Mouse (Mus musculus) liver, embryonic 16.5 days (tissue): ENCODE data around the gene Opcml. TPM values are rescaled to one million over a fixed set of nuclear protein-coding genes. Genes with fewer than 3 reads are reported as not detected.

Experiments used
- ATAC-seq: fragments of 200-750 bp; cut with Nextera tagmentation; 2 replicates; pipeline ENCODE4 v1.8.0; 2017; ENCODE audit warnings: low read depth, mild to moderate bottlenecking, moderate number of reproducible peaks, moderate library complexity
- H3K27ac ChIP-seq: fragments of 300-500 bp; sonication (generic); 2 replicates; pipeline ENCODE4 v1.5.1; 2014; ENCODE audit warnings: mild to moderate bottlenecking, low read length
- H3K27me3 ChIP-seq: fragments of 300-500 bp; sonication (generic); 2 replicates; pipeline ENCODE4 v1.6.1; 2014; ENCODE audit warnings: low read depth, low read length, mixed read lengths; ENCODE audit not compliant: control insufficient read depth, insufficient read depth
- H3K36me3 ChIP-seq: fragments of 300-500 bp; sonication (generic); 2 replicates; pipeline ENCODE4 v1.6.1; 2014; ENCODE audit warnings: mild to moderate bottlenecking; ENCODE audit not compliant: control insufficient read depth, insufficient read depth
- H3K4me1 ChIP-seq: fragments of 300-500 bp; sonication (generic); 2 replicates; pipeline ENCODE4 v1.6.1; 2014; ENCODE audit warnings: low read depth, low read length, mixed read lengths; ENCODE audit not compliant: control insufficient read depth
- H3K4me2 ChIP-seq: fragments of 300-500 bp; sonication (generic); 2 replicates; pipeline ENCODE4 v1.6.1; 2014; ENCODE audit warnings: low read depth, low read length, mixed read lengths
- H3K4me3 ChIP-seq: fragments of 300-500 bp; sonication (generic); 2 replicates; pipeline ENCODE4 v1.5.1; 2014; ENCODE audit warnings: low read depth, mild to moderate bottlenecking, low read length
- H3K9ac ChIP-seq: fragments of 300-500 bp; sonication (generic); 2 replicates; pipeline ENCODE4 v1.6.1; 2014; ENCODE audit warnings: low read depth, low read length
- H3K9me3 ChIP-seq: fragments of 300-500 bp; sonication (generic); replicated peaks from 2 replicates; pipeline ENCODE4 v1.6.1; 2016; ENCODE audit warnings: low read length; ENCODE audit not compliant: control insufficient read depth
- WGBS: fragments of 180-500 bp; shearing (Covaris S2); extraction: QIAGEN DNeasy Blood & Tissue Kit; methylation state at CpG from one replicate; pipeline ENCODE4 v1.1.7; 2014; ENCODE audit not compliant: insufficient replicate concordance; 5-methylcytosine and 5-hydroxymethylcytosine counted together
- polyA plus RNA-seq: library from polyadenylated mRNA; unstranded; fragments of >200 nt; fragmentation: Nextera tagmentation; extraction: Ambion mirVana; gene quantifications from 2 replicates; pipeline ENCODE4 v1.2.1, GENCODE M21; 2015

Gene Opcml
- polyA plus RNA-seq, 1 experiment from 2014 or later, result 0.26 TPM

DNA sequence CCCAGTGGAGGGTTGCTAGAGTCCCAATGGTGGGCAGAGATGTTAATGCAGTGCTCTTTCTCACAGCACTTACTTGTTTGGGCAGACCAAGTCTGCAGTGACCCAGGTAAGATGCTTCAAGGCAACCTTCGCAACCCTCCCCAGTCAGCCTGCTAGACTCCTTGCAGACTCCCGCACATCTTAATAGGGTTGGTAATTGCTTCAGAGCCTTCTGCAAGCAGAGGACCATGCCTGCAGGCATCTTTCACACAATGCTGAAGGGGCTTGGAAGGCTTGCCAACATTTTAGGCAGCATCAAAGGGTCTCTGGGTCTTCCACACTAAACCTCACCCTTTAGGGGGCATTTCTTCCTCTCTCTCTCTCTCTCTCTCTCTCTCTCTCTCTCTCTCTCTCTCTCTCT is 1.7 kb downstream of the Opcml start:
- peaks cover 14% of the 10 kb centered on the region for H3K27me3 ChIP-seq
- ATAC-seq, result no peak
- H3K27ac ChIP-seq, result no peak overlapping the region
- no peak overlapping the region for H3K4me2 ChIP-seq
- no peaks in the 10 kb centered on the region for H3K9me3 ChIP-seq
- H3K4me1 ChIP-seq, result no peaks in the 10 kb centered on the region
- no peak overlapping the region for H3K4me3 ChIP-seq
- no peak overlapping the region for H3K9ac ChIP-seq
- WGBS, result 37% methylated on average over 2 of the region's 2 CpGs
- H3K36me3 ChIP-seq, result no peaks in the 10 kb centered on the region

DNA sequence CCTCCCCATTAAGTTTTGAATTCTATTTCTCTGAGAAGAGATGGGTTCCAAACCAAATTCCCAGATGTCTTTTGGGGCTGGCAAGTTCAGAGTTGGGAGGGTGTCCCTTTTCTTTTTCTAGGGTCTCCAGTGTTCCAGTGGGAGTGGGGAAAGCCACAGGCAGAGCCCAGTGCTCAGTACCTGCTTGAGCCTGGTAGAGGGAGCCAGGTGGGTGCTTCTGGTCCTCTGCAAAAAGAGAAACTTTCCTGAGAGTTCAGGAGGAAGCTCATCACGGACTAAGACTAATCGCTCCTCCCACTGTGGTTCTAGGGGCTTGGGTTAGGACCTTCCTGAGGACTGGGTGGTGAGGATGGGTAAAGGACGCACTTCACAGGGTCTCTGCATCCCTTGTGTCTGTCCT is 2.4 kb downstream of the Opcml start:
- H3K27me3 ChIP-seq, result peaks cover 14% of the 10 kb centered on the region
- no peak for ATAC-seq
- no peak overlapping the region for H3K4me2 ChIP-seq
- H3K36me3 ChIP-seq, result no peaks in the 10 kb centered on the region
- H3K9ac ChIP-seq, result no peak overlapping the region
- no peaks in the 10 kb centered on the region for H3K9me3 ChIP-seq
- H3K4me1 ChIP-seq, result no peaks in the 10 kb centered on the region
- no peak overlapping the region for H3K4me3 ChIP-seq
- WGBS, result 44% methylated on average over 3 of the region's 3 CpGs
- H3K27ac ChIP-seq, result no peak overlapping the region

DNA sequence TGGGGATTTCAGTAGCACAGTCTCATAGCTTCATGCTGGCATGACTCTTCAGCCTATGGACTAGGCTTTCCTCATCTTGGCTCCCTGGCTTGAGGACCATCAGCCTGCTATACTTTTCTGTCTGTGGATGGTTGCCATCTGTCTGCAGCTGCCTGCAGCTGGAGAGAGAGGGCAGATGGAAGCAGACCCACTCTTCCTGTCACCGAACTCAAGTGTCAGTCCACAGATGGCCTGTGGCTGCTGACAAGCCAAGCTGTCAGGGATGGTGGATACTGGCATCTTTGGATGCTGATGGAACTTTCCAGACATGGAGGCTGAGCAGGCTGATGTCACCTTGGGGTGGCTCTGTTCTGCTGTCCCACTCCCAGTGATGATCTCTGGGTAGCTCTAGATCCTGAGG is 6.0 kb downstream of the Opcml start:
- no peak overlapping the region for H3K4me3 ChIP-seq
- H3K4me1 ChIP-seq, result no peaks in the 10 kb centered on the region
- WGBS, result 60% methylated on average over 1 of the region's 1 CpGs
- H3K9ac ChIP-seq, result no peak overlapping the region
- H3K27me3 ChIP-seq, result peaks cover 3% of the 10 kb centered on the region
- ATAC-seq, result no peak
- H3K4me2 ChIP-seq, result no peak overlapping the region
- H3K9me3 ChIP-seq, result no peaks in the 10 kb centered on the region
- H3K36me3 ChIP-seq, result no peaks in the 10 kb centered on the region
- H3K27ac ChIP-seq, result no peak overlapping the region

DNA sequence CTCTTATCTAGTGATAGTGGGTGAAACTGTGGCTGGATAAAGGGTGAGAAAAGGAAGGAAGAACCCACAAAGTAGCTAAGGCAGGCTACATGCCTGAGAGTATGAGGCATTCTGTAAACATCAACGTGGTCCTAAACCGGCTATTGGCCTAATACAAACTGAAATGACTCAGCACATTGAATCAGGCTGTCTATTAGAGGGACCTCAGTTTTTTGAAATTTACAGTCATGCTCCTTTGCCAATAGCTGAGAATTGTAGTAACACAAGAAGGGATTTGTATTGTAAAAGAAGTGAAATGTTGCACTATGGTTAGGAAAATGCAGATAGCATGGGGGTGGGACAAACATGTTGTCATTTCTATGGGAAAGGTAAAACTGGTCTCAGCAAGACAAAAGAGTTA is 10.4 kb downstream of the Opcml start:
- no peaks in the 10 kb centered on the region for H3K9me3 ChIP-seq
- H3K27ac ChIP-seq, result no peak overlapping the region
- no peaks in the 10 kb centered on the region for H3K4me1 ChIP-seq
- H3K27me3 ChIP-seq, result no peaks in the 10 kb centered on the region
- no peaks in the 10 kb centered on the region for H3K36me3 ChIP-seq
- no peak overlapping the region for H3K9ac ChIP-seq
- no peak for ATAC-seq
- WGBS, result 21% methylated on average over 2 of the region's 2 CpGs
- H3K4me3 ChIP-seq, result no peak overlapping the region
- H3K4me2 ChIP-seq, result no peak overlapping the region

DNA sequence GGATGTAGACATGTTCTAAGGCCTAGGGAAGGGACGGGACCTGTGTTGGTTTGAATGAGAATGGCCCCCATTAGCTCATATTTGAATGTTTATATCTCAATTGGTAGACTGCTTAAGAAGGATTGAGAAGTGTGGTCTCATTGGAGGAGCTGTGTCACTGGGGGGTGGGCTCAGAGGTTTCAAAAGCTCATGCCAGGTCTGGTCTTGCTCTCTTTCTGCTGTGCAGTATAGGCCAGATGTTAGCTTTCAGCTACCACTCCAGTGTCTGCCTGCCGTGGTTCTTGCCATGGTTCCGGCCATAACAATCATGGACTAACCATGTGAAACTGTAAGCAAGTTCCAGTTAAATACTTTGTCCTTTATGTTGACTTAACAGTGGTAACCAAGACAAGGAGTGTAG is 11.2 kb downstream of the Opcml start:
- H3K9me3 ChIP-seq, result no peaks in the 10 kb centered on the region
- WGBS, result 54% methylated on average over 3 of the region's 3 CpGs
- H3K36me3 ChIP-seq, result no peaks in the 10 kb centered on the region
- no peak for ATAC-seq
- H3K9ac ChIP-seq, result no peak overlapping the region
- no peak overlapping the region for H3K4me2 ChIP-seq
- H3K4me3 ChIP-seq, result no peak overlapping the region
- no peaks in the 10 kb centered on the region for H3K27me3 ChIP-seq
- H3K27ac ChIP-seq, result no peak overlapping the region
- H3K4me1 ChIP-seq, result no peaks in the 10 kb centered on the region

DNA sequence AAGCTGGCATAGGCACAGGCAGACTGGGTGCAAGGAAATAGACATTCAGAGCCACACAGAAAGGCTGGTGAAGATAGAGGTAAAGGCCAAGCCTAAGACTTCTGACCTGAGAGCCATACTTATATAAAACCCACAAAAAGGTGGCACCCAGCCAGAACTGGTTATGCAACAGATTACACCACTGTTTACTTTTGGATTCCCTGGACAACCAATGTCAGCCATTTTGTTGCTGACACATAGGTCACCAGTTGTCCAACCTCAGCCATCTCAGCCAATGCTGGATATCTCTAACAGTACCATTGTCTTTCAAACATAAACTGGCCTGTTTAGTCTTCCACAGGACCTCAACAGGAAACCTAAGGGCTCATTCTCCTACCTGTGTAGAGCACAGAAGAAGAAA is 11.8 kb downstream of the Opcml start:
- H3K9ac ChIP-seq, result no peak overlapping the region
- no peak overlapping the region for H3K27ac ChIP-seq
- H3K27me3 ChIP-seq, result no peaks in the 10 kb centered on the region
- no peaks in the 10 kb centered on the region for H3K36me3 ChIP-seq
- no peak overlapping the region for H3K4me3 ChIP-seq
- 0 out of 2 replicates have a peak, but pooled peaks have one; percentile 30 for ATAC-seq
- no peak overlapping the region for H3K4me2 ChIP-seq
- no peaks in the 10 kb centered on the region for H3K9me3 ChIP-seq
- no peaks in the 10 kb centered on the region for H3K4me1 ChIP-seq

DNA sequence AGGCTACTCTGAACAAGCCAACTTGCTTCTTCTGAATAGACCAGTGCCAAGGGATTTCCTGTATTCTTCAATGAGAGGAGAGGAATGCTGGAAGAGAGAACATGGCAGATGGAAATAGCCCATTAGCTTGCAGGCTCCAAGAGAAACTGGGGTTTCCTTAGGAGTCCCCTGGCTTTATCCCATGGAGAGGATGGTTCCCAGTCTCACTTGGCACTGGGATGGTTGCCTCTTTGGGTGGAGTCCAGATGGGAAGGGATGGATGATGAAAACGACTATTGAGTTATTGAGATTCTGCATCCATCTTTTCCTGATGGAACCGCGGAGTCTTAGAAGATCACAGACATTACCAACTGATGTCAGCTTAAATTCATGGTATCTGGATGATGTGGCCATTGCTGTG is 13.9 kb downstream of the Opcml start:
- ATAC-seq, result no peak
- Histone ChIP-seq H3K4me1 (no peaks in the 10 kb centered on the region), H3K9ac (no peak overlapping the region), H3K9me3 (no peaks in the 10 kb centered on the region), H3K27ac (no peak overlapping the region), H3K4me3 (no peak overlapping the region), H3K27me3 (no peaks in the 10 kb centered on the region), H3K36me3 (no peaks in the 10 kb centered on the region), H3K4me2 (no peak overlapping the region)
- WGBS, result 69% methylated on average over 3 of the region's 3 CpGs

DNA sequence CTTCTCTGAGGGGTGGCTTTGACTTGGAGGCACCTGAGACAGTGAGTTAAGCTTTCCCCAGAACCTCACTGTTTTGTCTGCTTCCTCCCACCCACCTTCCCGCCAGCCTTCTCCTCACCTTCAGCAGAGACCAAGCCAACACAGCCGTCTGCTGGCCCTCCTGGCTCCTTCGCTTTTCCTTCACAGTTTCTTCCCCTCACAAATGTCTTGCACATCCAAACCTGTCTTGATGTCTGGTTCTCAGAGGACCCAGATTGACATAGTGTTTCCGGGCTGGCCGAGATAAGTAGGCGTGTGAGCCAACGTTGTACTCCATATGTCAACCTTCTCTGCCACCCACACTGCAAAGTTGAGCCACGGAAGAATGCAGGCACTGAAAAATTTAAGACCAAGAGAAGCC is 19.2 kb downstream of the Opcml start:
- no peak overlapping the region for H3K4me3 ChIP-seq
- ATAC-seq, result no peak
- H3K9ac ChIP-seq, result no peak overlapping the region
- no peaks in the 10 kb centered on the region for H3K9me3 ChIP-seq
- H3K4me1 ChIP-seq, result no peaks in the 10 kb centered on the region
- WGBS, result 62% methylated on average over 8 of the region's 8 CpGs
- H3K27me3 ChIP-seq, result no peaks in the 10 kb centered on the region
- H3K4me2 ChIP-seq, result no peak overlapping the region
- H3K27ac ChIP-seq, result no peak overlapping the region
- H3K36me3 ChIP-seq, result no peaks in the 10 kb centered on the region

DNA sequence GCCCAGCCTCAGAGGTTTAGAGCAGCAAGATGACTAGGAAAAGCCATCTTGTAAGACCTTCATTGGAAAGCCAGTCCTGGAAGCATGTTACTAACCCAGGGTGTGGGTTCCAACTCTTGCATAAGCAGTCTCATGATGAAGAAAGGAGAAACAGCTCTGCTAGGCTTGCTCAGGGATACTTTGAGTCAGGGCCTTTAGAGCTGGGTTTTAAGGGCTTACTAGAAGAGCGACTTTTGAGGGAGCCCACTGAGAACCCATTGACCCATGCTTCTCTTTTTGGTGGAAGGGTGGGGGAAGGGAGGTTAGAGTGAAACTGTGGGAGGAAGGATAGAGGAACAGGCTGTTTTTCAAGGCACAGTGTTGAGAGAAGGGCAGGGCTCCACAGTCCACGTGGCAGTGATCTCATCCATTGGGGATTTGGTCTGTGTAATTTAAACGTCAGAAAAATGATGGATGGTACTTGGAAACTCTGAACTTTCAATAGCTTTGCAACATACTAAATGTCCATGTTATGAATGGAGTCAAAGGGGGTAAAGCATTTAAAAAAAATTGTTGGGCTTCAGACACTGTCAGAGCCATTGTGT is 22.7 kb downstream of the Opcml start:
- ATAC-seq, result no peak
- H3K4me3 ChIP-seq, result no peak overlapping the region
- H3K9ac ChIP-seq, result no peak overlapping the region
- H3K27ac ChIP-seq, result no peak overlapping the region
- no peak overlapping the region for H3K4me2 ChIP-seq
- no peaks in the 10 kb centered on the region for H3K4me1 ChIP-seq
- H3K27me3 ChIP-seq, result no peaks in the 10 kb centered on the region
- 22% methylated on average over 3 of the region's 3 CpGs for WGBS
- no peaks in the 10 kb centered on the region for H3K36me3 ChIP-seq
- H3K9me3 ChIP-seq, result no peaks in the 10 kb centered on the region
